Mouse (Mus musculus) lung, embryonic 15.5 days (tissue): ENCODE measurements around the gene Adsl. TPM values are rescaled to one million over a fixed set of nuclear protein-coding genes. Genes with fewer than 3 reads are reported as not detected.

ENCODE experiments used
- ATAC-seq: fragments of 200-750 bp; cut with Nextera tagmentation; 2 replicates; pipeline ENCODE4 v1.8.0; 2017; ENCODE audit warnings: moderate number of reproducible peaks, borderline replicate concordance; ENCODE audit not compliant: low FRiP score, low TSS enrichment; ENCODE audit errors: extremely low read depth
- H3K27ac ChIP-seq: fragments of 300-500 bp; sonication (generic); 2 replicates; pipeline ENCODE4 v1.5.1; 2015; ENCODE audit warnings: moderate library complexity, mild to moderate bottlenecking, inconsistent platforms
- H3K27me3 ChIP-seq: fragments of 300-500 bp; sonication (generic); 2 replicates; pipeline ENCODE4 v1.6.1; 2015; ENCODE audit warnings: inconsistent platforms
- H3K36me3 ChIP-seq: fragments of 300-500 bp; sonication (generic); 2 replicates; pipeline ENCODE4 v1.6.1; 2015; ENCODE audit warnings: inconsistent platforms
- H3K4me1 ChIP-seq: fragments of 300-500 bp; sonication (generic); 2 replicates; pipeline ENCODE4 v1.6.1; 2015; ENCODE audit warnings: inconsistent platforms
- H3K4me2 ChIP-seq: fragments of 300-500 bp; sonication (generic); 2 replicates; pipeline ENCODE4 v1.6.1; 2015; ENCODE audit warnings: inconsistent platforms, mild to moderate bottlenecking, moderate library complexity
- H3K4me3 ChIP-seq: fragments of 300-500 bp; sonication (generic); 2 replicates; pipeline ENCODE4 v1.5.1; 2015; ENCODE audit warnings: mild to moderate bottlenecking, inconsistent platforms
- H3K9ac ChIP-seq: fragments of 300-500 bp; sonication (generic); 2 replicates; pipeline ENCODE4 v1.6.1; 2015; ENCODE audit warnings: inconsistent platforms
- H3K9me3 ChIP-seq: fragments of 300-500 bp; sonication (generic); 2 replicates; pipeline ENCODE4 v1.6.1; 2016; ENCODE audit warnings: inconsistent platforms
- WGBS: fragments of 180-500 bp; shearing (Covaris S2); methylation state at CpG from one replicate; pipeline ENCODE4 v1.1.7; 2015; 5-methylcytosine and 5-hydroxymethylcytosine counted together
- polyA plus RNA-seq: library from polyadenylated mRNA; unstranded; fragments of >200 nt; fragmentation: Nextera tagmentation; extraction: Ambion mirVana; gene quantifications from 2 replicates; pipeline ENCODE4 v1.2.1, GENCODE M21; 2015

Gene Adsl
- polyA plus RNA-seq, 1 experiment from 2014 or later, result 171 TPM

DNA sequence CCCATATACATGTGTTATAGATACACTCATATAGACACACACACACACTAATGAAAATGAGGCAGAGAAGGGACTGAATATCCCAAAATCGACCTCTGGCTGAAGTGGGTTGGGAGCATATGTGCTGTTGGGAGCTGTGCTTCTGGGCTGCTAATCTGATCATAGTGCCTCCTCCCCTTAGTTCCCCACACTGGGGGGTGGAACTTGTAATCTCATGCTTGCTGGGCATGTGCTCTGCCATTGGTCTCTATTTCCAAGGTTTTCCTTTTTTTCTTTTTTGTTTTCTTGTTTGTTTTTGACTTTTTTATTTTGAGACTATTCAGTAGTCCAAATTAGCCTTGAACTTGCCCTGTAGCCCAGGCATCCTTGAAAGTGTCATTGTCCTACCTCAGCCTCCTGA lies 40.0 kb downstream of the Adsl start:
- H3K4me2 ChIP-seq, result no peak overlapping the region
- no peak for ATAC-seq
- H3K9ac ChIP-seq, result no peak overlapping the region
- H3K9me3 ChIP-seq, result no peaks in the 10 kb centered on the region
- H3K27ac ChIP-seq, result no peak overlapping the region
- H3K4me1 ChIP-seq, result peaks cover 5% of the 10 kb centered on the region; the same call in 1 of the 2 replicates
- no peaks in the 10 kb centered on the region for H3K36me3 ChIP-seq
- H3K27me3 ChIP-seq, result no peaks in the 10 kb centered on the region
- WGBS, result 27% methylated on average over 1 of the region's 1 CpGs
- no peak overlapping the region for H3K4me3 ChIP-seq

DNA sequence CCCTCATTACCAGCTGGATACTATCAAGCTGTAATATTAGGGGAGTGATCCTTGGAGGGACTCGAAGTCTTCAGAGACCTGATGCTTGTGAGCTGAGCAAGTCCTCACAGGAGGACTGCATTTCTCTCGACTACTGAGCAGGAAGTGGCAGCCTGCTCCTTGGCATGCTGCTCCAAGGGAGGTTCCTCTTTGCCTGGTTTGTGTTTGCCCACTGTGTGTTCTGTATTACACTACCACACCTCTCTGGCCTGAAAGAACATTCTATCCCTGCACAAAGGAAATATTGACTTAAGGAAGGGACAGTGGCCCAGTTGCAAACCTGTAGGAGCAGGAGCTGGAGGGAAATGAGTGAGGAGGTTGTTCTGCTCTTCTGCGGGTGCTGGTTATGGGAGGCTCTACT lies 41.4 kb downstream of the Adsl start:
- 44% methylated on average over 3 of the region's 3 CpGs for WGBS
- H3K27ac ChIP-seq, result peak overlapping the region; percentile 43; the same call in 1 of the 2 replicates
- no peaks in the 10 kb centered on the region for H3K36me3 ChIP-seq
- no peak overlapping the region for H3K9ac ChIP-seq
- no peak; the same call in 1 of the 2 replicates for ATAC-seq
- no peak overlapping the region for H3K4me3 ChIP-seq
- no peaks in the 10 kb centered on the region for H3K9me3 ChIP-seq
- no peak overlapping the region for H3K4me2 ChIP-seq
- no peaks in the 10 kb centered on the region for H3K27me3 ChIP-seq
- H3K4me1 ChIP-seq, result peaks cover 5% of the 10 kb centered on the region; the same call in 1 of the 2 replicates

DNA sequence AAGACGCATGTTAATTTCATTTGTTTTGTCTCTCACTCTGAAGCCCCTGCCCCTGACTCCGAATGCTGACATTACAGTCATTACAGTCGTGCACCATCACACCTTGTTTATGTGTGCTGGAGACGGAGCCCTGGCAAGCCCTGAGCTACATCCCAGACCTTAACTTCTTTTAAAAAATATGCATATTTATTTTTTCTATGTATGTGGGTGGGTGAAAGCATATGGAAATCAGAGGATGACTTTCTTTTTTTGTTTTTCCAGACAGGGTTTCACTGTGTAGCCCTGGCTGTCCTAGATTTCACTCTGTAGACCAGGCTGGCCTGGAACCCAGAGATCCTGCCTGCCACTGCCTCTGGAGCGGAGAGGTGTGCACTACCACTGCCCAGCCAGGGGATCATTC lies 46.7 kb downstream of the Adsl start:
- no peak overlapping the region for H3K4me2 ChIP-seq
- no peak overlapping the region for H3K4me3 ChIP-seq
- no peaks in the 10 kb centered on the region for H3K36me3 ChIP-seq
- peak overlapping the region; percentile 64; the same call in 1 of the 2 replicates for H3K27ac ChIP-seq
- no peak for ATAC-seq
- no peaks in the 10 kb centered on the region for H3K27me3 ChIP-seq
- no peak overlapping the region for H3K9ac ChIP-seq
- peaks cover 8% of the 10 kb centered on the region for H3K4me1 ChIP-seq
- no peaks in the 10 kb centered on the region for H3K9me3 ChIP-seq
- WGBS, result 76% methylated on average over 5 of the region's 5 CpGs

DNA sequence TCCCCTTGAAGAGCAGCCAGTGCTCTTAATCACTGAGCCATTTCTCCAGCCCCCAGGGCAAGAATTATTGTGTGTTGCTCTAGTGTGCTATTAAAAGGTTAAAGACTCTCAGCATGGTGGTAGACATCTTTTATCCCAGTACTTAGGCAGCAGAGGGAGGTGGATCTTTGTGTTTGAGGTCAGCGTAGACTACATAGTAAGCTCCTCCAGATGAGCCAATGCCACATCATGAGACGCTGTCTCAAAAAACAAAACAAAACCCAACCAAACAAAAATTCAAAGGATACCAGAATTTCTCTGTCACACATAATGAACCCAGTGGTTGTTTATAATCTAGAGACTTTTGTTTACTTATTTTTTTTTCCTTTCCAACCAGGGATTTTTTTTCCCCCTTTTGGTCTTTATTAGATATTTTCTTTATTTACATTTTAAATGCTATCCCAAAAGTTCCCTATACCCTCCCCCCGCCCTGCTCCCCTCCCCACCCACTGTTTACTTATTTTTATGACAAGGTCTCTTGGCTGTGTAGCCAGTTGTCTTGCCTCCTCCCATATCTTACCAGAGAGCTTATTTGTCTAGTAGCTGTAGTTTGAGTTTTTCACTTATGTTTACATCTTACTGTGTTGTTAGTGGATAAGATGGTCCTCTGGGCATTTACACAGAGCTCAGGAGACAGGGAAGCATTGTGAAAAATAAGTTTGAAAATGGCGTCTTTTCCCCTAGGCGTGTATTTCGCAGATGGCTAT lies 48.0 kb downstream of the Adsl start:
- ATAC-seq, result peak; percentile 88; the same call in 1 of the 2 replicates
- Histone ChIP-seq H3K27ac (peak overlapping the region; percentile 66), H3K4me1 (peaks cover 15% of the 10 kb centered on the region), H3K9ac (no peak overlapping the region), H3K36me3 (no peaks in the 10 kb centered on the region), H3K9me3 (no peaks in the 10 kb centered on the region), H3K4me2 (0 out of 2 replicates have a peak overlapping the region, but pooled peaks have one; percentile 13), H3K4me3 (no peak overlapping the region), H3K27me3 (no peaks in the 10 kb centered on the region)
- WGBS, result 46% methylated on average over 6 of the region's 6 CpGs

DNA sequence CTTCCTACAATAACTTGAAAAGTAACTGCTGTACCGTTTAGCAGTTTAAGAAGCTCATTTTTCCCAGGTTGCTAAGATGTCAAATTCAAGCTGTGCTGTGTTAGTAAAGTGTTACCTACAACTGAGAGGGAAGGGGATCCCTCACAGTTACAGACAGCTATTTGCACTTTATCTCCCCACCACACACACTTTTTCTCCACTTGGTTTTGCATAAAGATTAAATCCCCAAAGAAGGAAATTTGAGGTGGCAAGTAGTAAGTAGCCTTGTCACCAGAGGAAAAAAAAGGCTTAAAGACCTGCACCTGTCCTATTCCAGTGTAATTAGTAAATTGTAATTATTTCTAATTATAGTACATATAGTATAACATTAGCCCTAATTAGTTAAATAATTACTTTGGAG lies 48.8 kb downstream of the Adsl start:
- Histone ChIP-seq H3K27ac (peak overlapping the region; percentile 66), H3K9ac (no peak overlapping the region), H3K4me2 (no peak overlapping the region), H3K36me3 (no peaks in the 10 kb centered on the region), H3K27me3 (no peaks in the 10 kb centered on the region), H3K9me3 (no peaks in the 10 kb centered on the region), H3K4me1 (peaks cover 15% of the 10 kb centered on the region), H3K4me3 (no peak overlapping the region)
- ATAC-seq, result no peak
- WGBS, result 31% methylated on average over 1 of the region's 1 CpGs

DNA sequence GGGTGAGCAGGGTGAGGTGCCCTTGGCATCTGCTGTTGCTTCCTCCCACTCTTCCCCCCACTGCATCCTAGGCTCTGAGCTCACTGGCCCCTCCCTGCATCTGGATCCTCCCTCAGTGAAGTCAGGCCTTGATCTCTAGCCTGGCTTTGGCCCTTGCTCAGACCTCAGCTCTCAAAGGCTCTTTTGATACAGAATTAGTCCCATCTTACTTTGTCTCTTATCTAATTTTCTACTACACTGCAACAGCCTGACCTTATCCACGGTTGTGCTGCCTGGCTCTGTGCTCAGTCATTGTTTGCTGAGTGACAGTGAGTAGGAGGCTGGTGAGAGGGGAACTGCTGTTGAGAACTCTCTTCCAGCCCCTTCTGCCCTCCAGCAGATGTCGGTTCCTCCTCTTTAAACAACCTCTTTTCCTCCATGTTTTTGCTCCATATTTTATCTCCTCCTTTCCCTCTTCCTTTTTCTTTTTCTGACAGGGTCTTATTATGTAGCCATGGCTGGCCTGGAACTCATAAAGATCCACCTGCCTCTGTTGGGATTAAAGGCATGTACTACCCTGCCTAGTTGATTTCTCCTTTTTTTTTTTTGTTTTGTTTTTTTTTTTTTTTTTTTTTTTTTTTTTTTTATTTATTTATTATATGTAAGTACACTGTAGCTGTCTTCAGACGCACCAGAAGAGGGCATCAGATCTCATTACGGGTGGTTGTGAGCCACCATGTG lies 52.3 kb downstream of the Adsl start:
- H3K4me2 ChIP-seq, result no peak overlapping the region
- no peak for ATAC-seq
- peaks cover 15% of the 10 kb centered on the region for H3K4me1 ChIP-seq
- 26% methylated on average over 3 of the region's 4 CpGs for WGBS
- peak overlapping the region; percentile 3; the same call in 1 of the 2 replicates for H3K9ac ChIP-seq
- H3K27me3 ChIP-seq, result no peaks in the 10 kb centered on the region
- H3K9me3 ChIP-seq, result no peaks in the 10 kb centered on the region
- peaks cover 4% of the 10 kb centered on the region; the same call in 1 of the 2 replicates for H3K36me3 ChIP-seq
- no peak overlapping the region for H3K27ac ChIP-seq
- H3K4me3 ChIP-seq, result no peak overlapping the region

DNA sequence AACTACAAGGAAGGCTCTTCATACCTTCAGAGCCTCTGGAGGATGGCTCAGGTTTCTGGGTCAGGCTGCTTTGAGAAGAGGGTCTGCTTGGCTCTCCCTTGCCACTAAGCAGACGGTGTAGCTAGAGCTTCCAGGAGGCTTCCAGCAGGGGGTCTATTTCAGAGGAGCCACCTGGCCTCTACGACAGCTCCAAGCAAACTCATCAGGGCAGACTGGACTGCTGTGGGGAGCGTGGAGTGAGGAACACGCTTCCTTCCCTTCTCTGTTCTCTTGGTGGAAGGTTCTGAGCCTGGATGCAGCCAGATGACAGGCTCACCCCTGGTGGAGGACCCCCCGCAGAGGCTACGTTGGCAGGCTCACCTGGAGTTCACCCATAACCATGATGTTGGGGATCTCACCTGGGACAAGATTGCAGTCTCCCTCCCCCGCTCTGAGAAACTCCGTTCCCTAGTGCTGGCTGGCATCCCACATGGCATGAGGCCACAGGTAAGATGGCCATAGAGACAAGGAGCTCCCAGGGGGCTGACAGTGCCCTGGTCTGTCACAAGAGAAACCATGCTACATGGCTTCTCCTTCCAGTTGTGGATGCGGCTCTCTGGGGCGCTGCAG lies 57.9 kb downstream of the Adsl start:
- Histone ChIP-seq H3K36me3 (peaks cover 15% of the 10 kb centered on the region), H3K4me2 (no peak overlapping the region), H3K4me3 (no peak overlapping the region), H3K9ac (no peak overlapping the region), H3K4me1 (no peaks in the 10 kb centered on the region), H3K27me3 (no peaks in the 10 kb centered on the region), H3K9me3 (no peaks in the 10 kb centered on the region), H3K27ac (no peak overlapping the region)
- 81% methylated on average over 10 of the region's 10 CpGs for WGBS
- no peak for ATAC-seq

DNA sequence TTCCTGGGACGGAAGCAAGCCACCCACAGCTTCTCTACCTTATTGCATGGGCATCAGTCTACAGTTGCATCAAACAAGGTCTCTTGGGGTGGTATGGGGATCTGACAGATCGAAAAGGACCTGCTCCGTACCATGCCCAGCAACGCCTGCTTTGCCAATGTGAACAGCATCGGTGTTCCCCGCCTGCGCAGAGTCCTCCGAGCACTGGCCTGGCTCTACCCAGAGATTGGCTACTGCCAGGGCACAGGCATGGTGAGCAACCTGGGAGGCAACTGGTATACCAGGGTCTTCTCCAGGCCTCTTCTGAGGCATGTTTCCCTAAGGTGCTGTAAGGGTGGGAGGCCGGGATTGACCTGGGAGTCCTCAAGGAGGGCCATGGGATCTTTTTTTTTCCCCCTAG lies 59.0 kb downstream of the Adsl start:
- H3K27me3 ChIP-seq, result no peaks in the 10 kb centered on the region
- no peak overlapping the region for H3K9ac ChIP-seq
- peaks cover 25% of the 10 kb centered on the region for H3K36me3 ChIP-seq
- ATAC-seq, result no peak
- no peak overlapping the region for H3K27ac ChIP-seq
- H3K4me1 ChIP-seq, result no peaks in the 10 kb centered on the region
- no peak overlapping the region for H3K4me3 ChIP-seq
- 94% methylated on average over 9 of the region's 9 CpGs for WGBS
- H3K4me2 ChIP-seq, result no peak overlapping the region
- H3K9me3 ChIP-seq, result no peaks in the 10 kb centered on the region

DNA sequence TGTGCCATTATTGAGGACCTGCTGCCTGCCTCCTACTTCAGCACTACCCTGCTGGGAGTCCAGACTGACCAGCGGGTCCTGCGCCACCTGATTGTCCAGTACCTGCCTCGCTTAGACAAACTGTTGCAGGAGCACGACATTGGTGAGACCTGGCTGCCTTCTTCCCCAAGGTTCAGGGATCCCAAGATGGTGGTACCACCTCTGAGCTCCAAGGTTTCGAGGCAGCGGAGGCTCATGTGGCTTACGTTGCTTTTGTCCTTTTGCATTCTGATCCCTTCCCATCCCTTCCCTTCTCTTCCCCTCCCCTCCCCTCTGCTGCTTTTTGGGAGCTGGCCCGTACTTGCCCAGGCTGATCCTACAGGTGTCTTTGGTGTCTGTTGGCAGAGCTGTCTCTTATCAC lies 59.6 kb downstream of the Adsl start:
- no peaks in the 10 kb centered on the region for H3K4me1 ChIP-seq
- H3K9ac ChIP-seq, result no peak overlapping the region
- H3K9me3 ChIP-seq, result no peaks in the 10 kb centered on the region
- H3K4me2 ChIP-seq, result no peak overlapping the region
- no peaks in the 10 kb centered on the region for H3K27me3 ChIP-seq
- H3K27ac ChIP-seq, result no peak overlapping the region
- ATAC-seq, result no peak
- H3K4me3 ChIP-seq, result no peak overlapping the region
- 86% methylated on average over 8 of the region's 8 CpGs for WGBS
- H3K36me3 ChIP-seq, result peaks cover 30% of the 10 kb centered on the region

DNA sequence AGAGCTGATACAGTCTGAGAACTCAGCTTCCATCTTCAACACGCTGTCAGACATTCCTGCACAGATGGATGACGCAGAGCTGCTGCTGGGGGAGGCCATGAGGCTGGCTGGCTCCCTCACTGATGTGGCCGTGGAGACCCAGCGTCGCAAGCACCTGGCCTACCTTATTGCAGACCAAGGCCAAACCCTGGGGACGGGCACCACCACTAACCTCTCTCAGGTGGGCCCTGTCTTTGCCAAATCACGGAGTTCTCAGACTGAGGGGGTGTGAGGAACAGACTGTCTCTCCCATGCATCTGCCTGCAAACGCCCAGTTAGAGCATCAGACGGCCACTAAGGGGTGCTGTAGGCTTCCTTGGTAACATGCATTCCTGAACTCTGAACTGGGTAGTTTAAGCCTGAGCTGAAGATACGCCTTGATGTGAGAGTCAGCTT lies 60.4 kb downstream of the Adsl start:
- Histone ChIP-seq H3K4me1 (no peaks in the 10 kb centered on the region), H3K9me3 (no peaks in the 10 kb centered on the region), H3K27me3 (no peaks in the 10 kb centered on the region), H3K4me2 (no peak overlapping the region), H3K9ac (no peak overlapping the region), H3K4me3 (no peak overlapping the region), H3K36me3 (peaks cover 34% of the 10 kb centered on the region), H3K27ac (no peak overlapping the region)
- WGBS, result 49% methylated on average over 10 of the region's 10 CpGs
- ATAC-seq, result no peak

DNA sequence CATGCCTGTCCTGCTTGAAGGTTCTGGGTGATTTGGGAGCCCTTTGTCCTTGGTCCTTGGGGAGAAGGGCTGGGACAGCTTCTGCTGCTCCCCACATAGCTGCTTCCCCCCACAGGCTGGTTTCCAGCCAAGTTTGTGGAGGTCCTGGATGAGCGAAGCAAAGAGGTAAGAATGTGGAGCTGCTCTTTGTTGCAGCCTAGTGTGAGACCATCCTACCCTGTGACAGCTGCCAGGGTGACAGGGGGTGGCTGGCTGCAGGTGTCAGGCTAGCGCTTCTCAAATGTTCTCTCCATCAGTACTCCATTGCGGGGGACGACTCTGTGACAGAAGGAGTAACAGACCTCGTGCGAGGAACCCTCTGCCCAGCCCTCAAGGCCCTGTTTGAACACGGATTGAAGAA lies 61.8 kb downstream of the Adsl start:
- ATAC-seq, result no peak
- Histone ChIP-seq H3K9ac (no peak overlapping the region), H3K27ac (no peak overlapping the region), H3K9me3 (no peaks in the 10 kb centered on the region), H3K4me3 (no peak overlapping the region), H3K36me3 (peaks cover 47% of the 10 kb centered on the region), H3K4me1 (no peaks in the 10 kb centered on the region), H3K4me2 (no peak overlapping the region), H3K27me3 (no peaks in the 10 kb centered on the region)
- 70% methylated on average over 7 of the region's 7 CpGs for WGBS

DNA sequence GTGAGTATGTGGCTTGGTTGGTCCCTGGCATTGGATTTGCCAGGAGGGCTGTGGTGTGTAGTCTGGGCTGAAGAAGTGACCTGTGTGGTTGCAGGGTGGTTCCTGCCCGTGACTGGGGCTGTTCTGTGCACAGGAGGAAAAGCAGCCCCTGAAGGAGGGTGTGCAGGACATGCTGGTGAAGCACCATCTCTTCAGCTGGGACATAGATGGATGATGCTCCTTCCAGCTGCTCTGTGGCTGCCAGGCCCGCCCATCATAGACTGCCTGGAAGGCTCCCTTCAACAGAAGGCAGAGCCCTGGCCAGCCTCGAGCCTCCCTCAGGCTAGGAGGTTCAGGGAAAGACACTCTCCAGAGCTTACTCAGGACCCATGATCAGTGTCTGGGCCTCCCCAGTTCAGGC lies 63.2 kb downstream of the Adsl start:
- H3K27me3 ChIP-seq, result no peaks in the 10 kb centered on the region
- H3K4me3 ChIP-seq, result no peak overlapping the region
- H3K9ac ChIP-seq, result no peak overlapping the region
- no peaks in the 10 kb centered on the region for H3K4me1 ChIP-seq
- peaks cover 62% of the 10 kb centered on the region for H3K36me3 ChIP-seq
- H3K9me3 ChIP-seq, result no peaks in the 10 kb centered on the region
- WGBS, result 58% methylated on average over 3 of the region's 3 CpGs
- no peak overlapping the region for H3K4me2 ChIP-seq
- 0 out of 2 replicates have a peak, but pooled peaks have one; percentile 3 for ATAC-seq
- H3K27ac ChIP-seq, result no peak overlapping the region
